Mouse (Mus musculus) megakaryocyte, embryonic 14.5 days (primary cell): Measurements from ENCODE around the gene Bmp8a. TPM values are rescaled to one million over a fixed set of nuclear protein-coding genes. Genes with fewer than 3 reads are reported as not detected.
"Not testable (repeated sequence)": the region's sequence is repeated elsewhere in the genome, so short reads cannot be mapped to it uniquely, and the experiment has no call there.

Experiments used
- H3K27me3 ChIP-seq: replicated peaks from 2 replicates; pipeline ENCODE3; 2012; ENCODE audit warnings: inconsistent platforms
- H3K36me3 ChIP-seq: replicated peaks from 2 replicates; pipeline ENCODE3; 2012; ENCODE audit warnings: low read length, inconsistent platforms, mixed read lengths
- H3K4me1 ChIP-seq: 2 replicates; pipeline ENCODE4 v1.6.1; 2012; ENCODE audit warnings: inconsistent platforms
- H3K4me3 ChIP-seq: replicated peaks from 2 replicates; pipeline ENCODE3; 2012; ENCODE audit warnings: moderate library complexity, mild to moderate bottlenecking, inconsistent platforms
- H3K9me3 ChIP-seq: 2 replicates; pipeline ENCODE4 v1.6.1; 2012; ENCODE audit warnings: inconsistent platforms
- FLI1 ChIP-seq: IDR thresholded peaks from 2 replicates; pipeline ENCODE4 v1.6.1; 2012; ENCODE audit warnings: low read length, inconsistent platforms, mixed read lengths
- GATA1 ChIP-seq: IDR thresholded peaks from 3 replicates; pipeline ENCODE4 v1.6.1; 2012; ENCODE audit warnings: mixed read lengths, low read length, inconsistent platforms, borderline replicate concordance
- polyA plus RNA-seq: library from polyadenylated mRNA; stranded (reverse); fragments of >175 nt; gene quantifications from 2 replicates; pipeline ENCODE4 v1.2.3, GENCODE M21; 2012; ENCODE audit warnings: low replicate concordance; ENCODE audit not compliant: insufficient read depth

The Bmp8a gene
- polyA plus RNA-seq, 1 experiment: 5.1 TPM

GRCm38 (mm10) chr4:123358613-123359012, 15.6 kb upstream of the Bmp8a start:
- Histone ChIP-seq H3K4me3 (no peak overlapping the region), H3K27me3 (no peaks in the 10 kb centered on the region), H3K4me1 (no peaks in the 10 kb centered on the region), H3K36me3 (peaks cover 94% of the 10 kb centered on the region), H3K9me3 (no peaks in the 10 kb centered on the region)
- TF ChIP-seq FLI1: no peak
- no peak for TF ChIP-seq GATA1

GRCm38 (mm10) chr4:123355941-123356340, 12.9 kb upstream of the Bmp8a start:
- no peaks in the 10 kb centered on the region for H3K27me3 ChIP-seq
- TF ChIP-seq FLI1 (no peak), GATA1 (no peak)
- H3K9me3 ChIP-seq: no peaks in the 10 kb centered on the region
- no peak overlapping the region for H3K4me3 ChIP-seq
- peaks cover 94% of the 10 kb centered on the region for H3K36me3 ChIP-seq
- 0 out of 2 replicates have a peak, but pooled peaks cover 4% of the 10 kb centered on the region for H3K4me1 ChIP-seq

- no peaks in the 10 kb centered on the region for H3K9me3 ChIP-seq
- H3K36me3 ChIP-seq: peaks cover 98% of the 10 kb centered on the region
- TF ChIP-seq FLI1: no peak
- TF ChIP-seq GATA1: no peak
- 0 out of 2 replicates have a peak, but pooled peaks cover 4% of the 10 kb centered on the region for H3K4me1 ChIP-seq
- no peak overlapping the region for H3K4me3 ChIP-seq
- H3K27me3 ChIP-seq: no peaks in the 10 kb centered on the region
Observed at GRCm38 (mm10) chr4:123353271-123353877, 10.3 kb upstream of the Bmp8a start.

- peaks cover 23% of the 10 kb centered on the region for H3K27me3 ChIP-seq
- H3K9me3 ChIP-seq: no peaks in the 10 kb centered on the region
Observed at GRCm38 (mm10) chr4:123343471-123343789, 378 bp upstream of the Bmp8a start.

DNA sequence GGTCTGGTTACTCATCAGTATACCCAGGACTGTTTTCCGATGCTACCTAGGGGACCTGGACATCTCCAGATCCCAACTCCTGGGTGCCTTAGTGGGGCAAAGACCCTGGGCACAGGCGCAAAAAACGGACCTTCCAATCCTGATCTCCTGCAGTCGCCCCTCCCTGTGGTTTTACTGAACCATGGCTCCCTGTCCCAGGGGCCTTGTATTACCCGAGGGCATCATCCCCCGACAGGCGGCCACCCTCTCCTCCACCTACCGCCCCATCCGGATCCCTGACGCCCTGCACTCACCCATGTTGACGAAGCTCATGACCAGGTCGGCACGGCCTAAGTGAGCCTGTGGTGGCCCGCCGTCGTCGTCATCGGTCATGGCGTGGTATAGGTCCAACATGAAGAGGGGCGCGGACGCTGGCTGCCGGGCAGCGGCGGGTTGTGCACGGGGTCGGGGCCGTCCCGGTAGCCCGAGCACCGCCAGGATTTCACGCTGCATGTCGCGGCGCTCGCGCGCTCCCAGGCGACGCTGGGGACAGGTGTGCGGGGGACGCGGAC, 886 bp downstream of the Bmp8a start:
- Histone ChIP-seq H3K36me3 (peaks cover 8% of the 10 kb centered on the region), H3K9me3 (no peaks in the 10 kb centered on the region), H3K4me1 (peaks cover 65% of the 10 kb centered on the region), H3K4me3 (peak overlapping the region; percentile 99), H3K27me3 (peaks cover 23% of the 10 kb centered on the region)
- TF ChIP-seq GATA1 (no peak), FLI1 (no peak)

More at GRCm38 (mm10) chr4:123343471-123343789, 378 bp upstream of the Bmp8a start:
- peak overlapping the region; percentile 99 for H3K4me3 ChIP-seq
- TF ChIP-seq GATA1: no peak
- TF ChIP-seq FLI1: no peak
- peaks cover 19% of the 10 kb centered on the region for H3K36me3 ChIP-seq
- peaks cover 54% of the 10 kb centered on the region for H3K4me1 ChIP-seq

GRCm38 (mm10) chr4:123340232-123340631, 2.8 kb downstream of the Bmp8a start:
- Histone ChIP-seq H3K36me3 (peaks cover 15% of the 10 kb centered on the region), H3K9me3 (no peaks in the 10 kb centered on the region), H3K4me3 (peak overlapping the region; percentile 89), H3K4me1 (peaks cover 79% of the 10 kb centered on the region), H3K27me3 (peaks cover 28% of the 10 kb centered on the region)
- TF ChIP-seq GATA1: no peak
- no peak for TF ChIP-seq FLI1

DNA sequence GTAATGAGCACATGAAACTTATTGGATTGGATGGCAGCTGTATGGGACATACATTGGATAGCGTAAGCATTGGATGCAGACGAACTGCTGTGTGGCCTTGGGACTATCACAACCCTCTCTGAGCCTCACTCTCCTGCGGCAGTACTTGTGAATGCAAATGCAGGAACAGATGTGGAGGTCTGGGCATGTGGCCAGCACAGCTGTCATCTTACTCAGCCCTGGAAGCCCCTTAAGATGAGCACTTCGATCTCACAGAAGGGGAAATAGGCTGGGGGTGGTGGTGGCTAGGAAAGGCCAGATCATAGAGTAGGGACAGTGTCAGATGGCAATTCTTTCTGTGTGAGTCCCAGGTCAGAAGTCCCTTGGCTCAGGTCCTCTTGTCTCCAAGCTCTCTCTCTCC, 5.4 kb downstream of the Bmp8a start:
- no peak for TF ChIP-seq GATA1
- TF ChIP-seq FLI1: no peak
- Histone ChIP-seq H3K36me3 (peaks cover 32% of the 10 kb centered on the region), H3K27me3 (peaks cover 27% of the 10 kb centered on the region), H3K4me1 (peaks cover 86% of the 10 kb centered on the region), H3K9me3 (peaks cover 2% of the 10 kb centered on the region), H3K4me3 (no peak overlapping the region)

- Histone ChIP-seq H3K9me3 (peaks cover 11% of the 10 kb centered on the region), H3K4me3 (peak overlapping the region; percentile 50), H3K36me3 (peaks cover 38% of the 10 kb centered on the region), H3K27me3 (peaks cover 14% of the 10 kb centered on the region), H3K4me1 (peaks cover 79% of the 10 kb centered on the region)
- TF ChIP-seq FLI1 (no peak), GATA1 (no peak)
Observed at GRCm38 (mm10) chr4:123335796-123336585, 7.1 kb downstream of the Bmp8a start.

- not testable (repeated sequence) for H3K4me3 ChIP-seq, H3K27me3 ChIP-seq
- Histone ChIP-seq H3K4me1 (peaks cover 79% of the 10 kb centered on the region), H3K36me3 (peaks cover 38% of the 10 kb centered on the region), H3K9me3 (peaks cover 11% of the 10 kb centered on the region)
Observed at GRCm38 (mm10) chr4:123335244-123335643, 7.8 kb downstream of the Bmp8a start.

- Histone ChIP-seq H3K36me3 (peaks cover 38% of the 10 kb centered on the region), H3K27me3 (peaks cover 9% of the 10 kb centered on the region), H3K4me3 (no peak overlapping the region), H3K9me3 (peaks cover 11% of the 10 kb centered on the region), H3K4me1 (peaks cover 82% of the 10 kb centered on the region)
- no peak for TF ChIP-seq FLI1
Observed at GRCm38 (mm10) chr4:123334177-123334576, 8.9 kb downstream of the Bmp8a start.
